Mouse (Mus musculus) limb, embryonic 13.5 days (tissue): ENCODE data around the gene Adcy3. TPM values are rescaled to one million over a fixed set of nuclear protein-coding genes. Genes with fewer than 3 reads are reported as not detected.
"Not testable (repeated sequence)": the region's sequence is repeated elsewhere in the genome, so short reads cannot be mapped to it uniquely, and the experiment has no call there.

Experiments used
- ATAC-seq: fragments of 200-750 bp; cut with Nextera tagmentation; 2 replicates; pipeline ENCODE4 v1.8.0; 2017; ENCODE audit warnings: low read depth, moderate number of reproducible peaks, moderate TSS enrichment; ENCODE audit not compliant: low FRiP score
- H3K27ac ChIP-seq: fragments of 300-500 bp; sonication (generic); 2 replicates; pipeline ENCODE4 v1.5.1; 2015; ENCODE audit warnings: inconsistent platforms, mild to moderate bottlenecking, moderate library complexity
- H3K27me3 ChIP-seq: fragments of 300-500 bp; sonication (generic); 2 replicates; pipeline ENCODE4 v1.6.1; 2015; ENCODE audit warnings: mild to moderate bottlenecking, inconsistent platforms
- H3K36me3 ChIP-seq: fragments of 300-500 bp; sonication (generic); 2 replicates; pipeline ENCODE4 v1.6.1; 2015; ENCODE audit warnings: inconsistent platforms, mild to moderate bottlenecking, moderate library complexity
- H3K4me1 ChIP-seq: fragments of 300-500 bp; sonication (generic); 2 replicates; pipeline ENCODE4 v1.6.1; 2015; ENCODE audit warnings: inconsistent platforms
- H3K4me2 ChIP-seq: fragments of 300-500 bp; sonication (generic); replicated peaks from 2 replicates; pipeline ENCODE4 v1.6.1; 2015; ENCODE audit warnings: inconsistent platforms, mild to moderate bottlenecking, moderate library complexity
- H3K4me3 ChIP-seq: fragments of 300-500 bp; sonication (generic); 2 replicates; pipeline ENCODE4 v1.5.1; 2015; ENCODE audit warnings: moderate library complexity, mild to moderate bottlenecking, inconsistent platforms
- H3K9ac ChIP-seq: fragments of 300-500 bp; sonication (generic); 2 replicates; pipeline ENCODE4 v1.6.1; 2015; ENCODE audit warnings: mild to moderate bottlenecking, inconsistent platforms
- H3K9me3 ChIP-seq: fragments of 300-500 bp; sonication (generic); 2 replicates; pipeline ENCODE4 v1.6.1; 2016; ENCODE audit warnings: inconsistent platforms
- WGBS: fragments of 180-500 bp; shearing (Covaris S2); methylation state at CpG from one replicate; pipeline ENCODE4 v1.1.7; 2015; 5-methylcytosine and 5-hydroxymethylcytosine counted together
- polyA plus RNA-seq: library from polyadenylated mRNA; unstranded; fragments of >200 nt; fragmentation: Nextera tagmentation; extraction: Ambion mirVana; gene quantifications from 2 replicates; pipeline ENCODE4 v1.2.1, GENCODE M21; 2015

Gene Adcy3
- polyA plus RNA-seq, 1 experiment from 2014 or later, result 12.4 TPM

- Histone ChIP-seq H3K4me2 (no peak overlapping the region), H3K9ac (no peak overlapping the region), H3K4me1 (no peaks in the 10 kb centered on the region), H3K27me3 (no peaks in the 10 kb centered on the region), H3K36me3 (peaks cover 97% of the 10 kb centered on the region), H3K4me3 (no peak overlapping the region), H3K9me3 (no peaks in the 10 kb centered on the region), H3K27ac (no peak overlapping the region)
- ATAC-seq, result no peak
- WGBS, result 93% methylated on average over 9 of the region's 9 CpGs
Observed at GRCm38 (mm10) chr12:4209196-4209595, 76.3 kb downstream of the Adcy3 start.

GRCm38 (mm10) chr12:4211174-4211573, 78.3 kb downstream of the Adcy3 start:
- Histone ChIP-seq H3K9ac (no peak overlapping the region), H3K36me3 (peaks cover 99% of the 10 kb centered on the region), H3K4me2 (no peak overlapping the region), H3K9me3 (no peaks in the 10 kb centered on the region), H3K4me1 (no peaks in the 10 kb centered on the region), H3K27me3 (no peaks in the 10 kb centered on the region), H3K27ac (no peak overlapping the region), H3K4me3 (no peak overlapping the region)
- no peak for ATAC-seq
- WGBS, result 81% methylated on average over 9 of the region's 9 CpGs

- Histone ChIP-seq H3K4me1 (no peaks in the 10 kb centered on the region), H3K9ac (no peak overlapping the region), H3K27me3 (no peaks in the 10 kb centered on the region), H3K36me3 (peaks cover 91% of the 10 kb centered on the region), H3K9me3 (no peaks in the 10 kb centered on the region), H3K4me3 (no peak overlapping the region), H3K4me2 (no peak overlapping the region), H3K27ac (no peak overlapping the region)
- ATAC-seq, result no peak
- WGBS, result 75% methylated on average over 8 of the region's 8 CpGs
Observed at GRCm38 (mm10) chr12:4212908-4213307, 80.0 kb downstream of the Adcy3 start.

- Histone ChIP-seq H3K9me3 (no peaks in the 10 kb centered on the region), H3K27me3 (no peaks in the 10 kb centered on the region), H3K36me3 (peaks cover 45% of the 10 kb centered on the region), H3K4me3 (no peak overlapping the region), H3K4me2 (no peak overlapping the region), H3K4me1 (peaks cover 13% of the 10 kb centered on the region), H3K9ac (no peak overlapping the region), H3K27ac (no peak overlapping the region)
- 92% methylated on average over 7 of the region's 7 CpGs for WGBS
- ATAC-seq, result no peak
Observed at GRCm38 (mm10) chr12:4230156-4230555, 97.3 kb downstream of the Adcy3 start.

GRCm38 (mm10) chr12:4232777-4233176, 99.9 kb downstream of the Adcy3 start:
- Histone ChIP-seq H3K9me3 (no peaks in the 10 kb centered on the region), H3K27me3 (no peaks in the 10 kb centered on the region), H3K27ac (no peak overlapping the region), H3K9ac (peak overlapping the region; percentile 73), H3K36me3 (peaks cover 23% of the 10 kb centered on the region), H3K4me3 (peak overlapping the region; percentile 66), H3K4me1 (peaks cover 13% of the 10 kb centered on the region), H3K4me2 (peak overlapping the region; percentile 71)
- ATAC-seq, result no peak
- 44% methylated on average over 4 of the region's 4 CpGs for WGBS

- no peaks in the 10 kb centered on the region for H3K9me3 ChIP-seq
- H3K4me3 ChIP-seq, result peak within 1 kb of the TSS; percentile 66
- ATAC-seq, result peak; percentile 99
- H3K27me3 ChIP-seq, result no peaks in the 10 kb centered on the region
- H3K9ac ChIP-seq, result peak within 1 kb of the TSS; percentile 73
- peak within 1 kb of the TSS; percentile 71 for H3K4me2 ChIP-seq
- under 1% methylated on average over 50 of the region's 50 CpGs for WGBS
- H3K27ac ChIP-seq, result peak within 1 kb of the TSS; percentile 95
- peaks cover 13% of the 10 kb centered on the region for H3K4me1 ChIP-seq
- H3K36me3 ChIP-seq, result peaks cover 27% of the 10 kb centered on the region
Observed at GRCm38 (mm10) chr12:4233572-4234508, 100.9 kb downstream of the Adcy3 start, which contains the start of the genes Ptrhd1 and Cenpo. Gene Ptrhd1, plus strand, starts transcription at chr12:4234027. Gene Cenpo, minus strand, starts transcription at chr12:4234294.

- Histone ChIP-seq H3K4me2 (no peak overlapping the region), H3K36me3 (peaks cover 13% of the 10 kb centered on the region), H3K4me3 (no peak overlapping the region), H3K9me3 (no peaks in the 10 kb centered on the region), H3K4me1 (peaks cover 9% of the 10 kb centered on the region), H3K9ac (no peak overlapping the region), H3K27ac (no peak overlapping the region), H3K27me3 (no peaks in the 10 kb centered on the region)
- no peak for ATAC-seq
- 94% methylated on average over 15 of the region's 15 CpGs for WGBS
Observed at GRCm38 (mm10) chr12:4237481-4237880, 104.6 kb downstream of the Adcy3 start.

- H3K9me3 ChIP-seq, H3K27ac ChIP-seq, ATAC-seq, H3K4me2 ChIP-seq, H3K27me3 ChIP-seq, H3K4me1 ChIP-seq, H3K9ac ChIP-seq, H3K4me3 ChIP-seq: not testable (repeated sequence)
- WGBS, result 82% methylated on average over 8 of the region's 8 CpGs
- H3K36me3 ChIP-seq, result peaks cover 13% of the 10 kb centered on the region
Observed at GRCm38 (mm10) chr12:4240281-4240680, 107.4 kb downstream of the Adcy3 start.

GRCm38 (mm10) chr12:4243805-4244204, 110.9 kb downstream of the Adcy3 start:
- 79% methylated on average over 2 of the region's 2 CpGs for WGBS
- H3K4me1 ChIP-seq, result no peaks in the 10 kb centered on the region
- ATAC-seq, result no peak

GRCm38 (mm10) chr12:4245742-4246141, 112.8 kb downstream of the Adcy3 start:
- Histone ChIP-seq H3K9ac (no peak overlapping the region), H3K4me1 (no peaks in the 10 kb centered on the region), H3K27me3 (no peaks in the 10 kb centered on the region), H3K27ac (no peak overlapping the region), H3K4me3 (no peak overlapping the region), H3K4me2 (no peak overlapping the region), H3K36me3 (peaks cover 18% of the 10 kb centered on the region), H3K9me3 (no peaks in the 10 kb centered on the region)
- ATAC-seq, result no peak
- 77% methylated on average over 10 of the region's 10 CpGs for WGBS

More at GRCm38 (mm10) chr12:4243805-4244204, 110.9 kb downstream of the Adcy3 start:
- no peak overlapping the region for H3K27ac ChIP-seq
- H3K4me2 ChIP-seq, result no peak overlapping the region
- peaks cover 9% of the 10 kb centered on the region for H3K36me3 ChIP-seq
- H3K9me3 ChIP-seq, result no peaks in the 10 kb centered on the region
- no peak overlapping the region for H3K4me3 ChIP-seq
- H3K9ac ChIP-seq, result no peak overlapping the region
- H3K27me3 ChIP-seq, result no peaks in the 10 kb centered on the region

GRCm38 (mm10) chr12:4249786-4250185, 116.9 kb downstream of the Adcy3 start:
- Histone ChIP-seq H3K27ac (no peak overlapping the region), H3K4me1 (no peaks in the 10 kb centered on the region), H3K9me3 (no peaks in the 10 kb centered on the region), H3K36me3 (peaks cover 43% of the 10 kb centered on the region), H3K4me3 (no peak overlapping the region), H3K4me2 (no peak overlapping the region), H3K9ac (no peak overlapping the region), H3K27me3 (no peaks in the 10 kb centered on the region)
- 88% methylated on average over 6 of the region's 6 CpGs for WGBS
- no peak for ATAC-seq

GRCm38 (mm10) chr12:4252742-4253655, 120.1 kb downstream of the Adcy3 start:
- Histone ChIP-seq H3K9ac (no peak overlapping the region), H3K4me2 (no peak overlapping the region), H3K4me1 (no peaks in the 10 kb centered on the region), H3K27me3 (no peaks in the 10 kb centered on the region), H3K4me3 (no peak overlapping the region), H3K36me3 (peaks cover 56% of the 10 kb centered on the region), H3K9me3 (no peaks in the 10 kb centered on the region), H3K27ac (no peak overlapping the region)
- 89% methylated on average over 16 of the region's 16 CpGs for WGBS
- no peak for ATAC-seq
